Mouse (Mus musculus): ENCODE data around the gene Cdh3.

DNA sequence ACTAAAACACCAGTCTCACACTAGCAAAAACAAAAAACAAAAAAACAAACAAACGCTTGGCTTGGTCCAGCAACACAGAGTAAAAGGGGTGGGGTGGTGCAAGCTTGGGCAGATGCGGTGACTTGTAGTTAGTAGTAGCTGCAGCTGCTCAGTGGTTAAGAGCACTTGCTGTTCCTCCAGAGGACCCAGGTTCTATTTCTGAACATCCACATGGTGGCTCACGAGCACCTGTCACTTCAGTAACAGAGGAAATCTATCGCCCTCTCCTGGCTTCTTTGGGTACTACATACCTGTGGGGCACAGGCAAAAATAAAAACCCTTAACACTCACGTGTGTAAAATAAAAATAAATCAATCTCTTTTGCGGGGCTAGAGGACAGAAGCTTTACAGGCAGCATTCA, 23.8 kb downstream of the Cdh3 start:
- no peak for TF ChIP-seq GATA1 (IDR thresholded peaks at IDR 0.05; ENCODE audit: low read length)
- no peak for TF ChIP-seq TAL1 (IDR thresholded peaks at IDR 0.05; ENCODE audit: low read length)
